Mouse (Mus musculus) heart, embryonic 11.5 days (tissue): Measurements from ENCODE around the gene Slc25a39. TPM values are rescaled to one million over a fixed set of nuclear protein-coding genes. Genes with fewer than 3 reads are reported as not detected.
A peak's percentile ranks its signal among the peaks of the same experiment; 100 is the strongest.
"Not testable (repeated sequence)": the region's sequence is repeated elsewhere in the genome, so short reads cannot be mapped to it uniquely, and the experiment has no call there.

Source experiments
- ATAC-seq: fragments of 200-750 bp; cut with Nextera tagmentation; replicated peaks from 2 replicates; pipeline ENCODE4 v1.8.0; 2017; ENCODE audit warnings: moderate library complexity; ENCODE audit not compliant: insufficient number of reproducible peaks, low FRiP score, low TSS enrichment
- H3K27ac ChIP-seq: fragments of 300-500 bp; sonication (generic); 2 replicates; pipeline ENCODE4 v1.5.1; 2014; ENCODE audit warnings: mild to moderate bottlenecking, low read depth, low read length
- H3K27me3 ChIP-seq: fragments of 300-500 bp; sonication (generic); 2 replicates; pipeline ENCODE4 v1.6.1; 2014; ENCODE audit warnings: mild to moderate bottlenecking, low read length, mixed read lengths; ENCODE audit not compliant: control insufficient read depth, insufficient read depth
- H3K36me3 ChIP-seq: fragments of 300-500 bp; sonication (generic); 2 replicates; pipeline ENCODE4 v1.6.1; 2014; ENCODE audit warnings: mild to moderate bottlenecking, low read length, moderate library complexity, mixed read lengths; ENCODE audit not compliant: control insufficient read depth, insufficient read depth
- H3K4me1 ChIP-seq: fragments of 300-500 bp; sonication (generic); 2 replicates; pipeline ENCODE4 v1.6.1; 2014; ENCODE audit warnings: low read length; ENCODE audit not compliant: control insufficient read depth, insufficient read depth
- H3K4me2 ChIP-seq: fragments of 300-500 bp; sonication (generic); 2 replicates; pipeline ENCODE4 v1.6.1; 2014; ENCODE audit warnings: mild to moderate bottlenecking, moderate library complexity
- H3K4me3 ChIP-seq: fragments of 300-500 bp; sonication (generic); 2 replicates; pipeline ENCODE4 v1.5.1; 2014; ENCODE audit warnings: low read depth, low read length
- H3K9ac ChIP-seq: fragments of 300-500 bp; sonication (generic); 2 replicates; pipeline ENCODE4 v1.6.1; 2014; ENCODE audit warnings: mild to moderate bottlenecking, low read depth, low read length, moderate library complexity
- H3K9me3 ChIP-seq: fragments of 300-500 bp; sonication (generic); replicated peaks from 2 replicates; pipeline ENCODE4 v1.6.1; 2016; ENCODE audit warnings: low read length; ENCODE audit not compliant: control insufficient read depth
- WGBS: fragments of 180-500 bp; shearing (Covaris S2); extraction: QIAGEN DNeasy Blood & Tissue Kit; methylation state at CpG from one replicate; pipeline ENCODE4 v1.1.7; 2014; ENCODE audit not compliant: insufficient replicate concordance; 5-methylcytosine and 5-hydroxymethylcytosine counted together
- polyA plus RNA-seq: library from polyadenylated mRNA; unstranded; fragments of >200 nt; fragmentation: Nextera tagmentation; extraction: Ambion mirVana; gene quantifications from 2 replicates; pipeline ENCODE4 v1.2.1, GENCODE M21; 2014

The Slc25a39 gene
- polyA plus RNA-seq, 1 experiment from 2014 or later, result 274 TPM

GRCm38 (mm10) chr11:102411061-102411460 is 3.3 kb upstream of the Slc25a39 start:
- Histone ChIP-seq H3K4me1 (peaks cover 6% of the 10 kb centered on the region), H3K9ac (no peak overlapping the region), H3K27ac (no peak overlapping the region), H3K9me3 (no peaks in the 10 kb centered on the region), H3K4me3 (no peak overlapping the region), H3K36me3 (no peaks in the 10 kb centered on the region), H3K4me2 (no peak overlapping the region), H3K27me3 (no peaks in the 10 kb centered on the region)
- 73% methylated on average over 3 of the region's 3 CpGs for WGBS
- ATAC-seq, result no peak

- H3K36me3 ChIP-seq, H3K9me3 ChIP-seq, H3K9ac ChIP-seq, H3K27me3 ChIP-seq, H3K4me2 ChIP-seq, ATAC-seq, H3K27ac ChIP-seq, H3K4me3 ChIP-seq: not testable (repeated sequence)
- 94% methylated on average over 3 of the region's 3 CpGs for WGBS
- peaks cover 11% of the 10 kb centered on the region for H3K4me1 ChIP-seq
Measured at GRCm38 (mm10) chr11:102410345-102410744, 2.6 kb upstream of the Slc25a39 start.

- Histone ChIP-seq H3K4me3 (no peak overlapping the region), H3K4me2 (peak overlapping the region; percentile 2; the same call in 1 of the 2 replicates), H3K27ac (no peak overlapping the region), H3K36me3 (no peaks in the 10 kb centered on the region), H3K4me1 (peaks cover 11% of the 10 kb centered on the region), H3K27me3 (no peaks in the 10 kb centered on the region), H3K9ac (no peak overlapping the region), H3K9me3 (no peaks in the 10 kb centered on the region)
- ATAC-seq, result no peak
- WGBS, result 71% methylated on average over 3 of the region's 3 CpGs
Measured at GRCm38 (mm10) chr11:102409795-102410330, 2.1 kb upstream of the Slc25a39 start.

- 36% methylated on average over 14 of the region's 15 CpGs for WGBS
- peak overlapping the region; percentile 54; the same call in 1 of the 2 replicates for H3K9ac ChIP-seq
- H3K4me1 ChIP-seq, result peaks cover 11% of the 10 kb centered on the region
- H3K36me3 ChIP-seq, result peaks cover 2% of the 10 kb centered on the region; the same call in 1 of the 2 replicates
- no peak for ATAC-seq
- no peaks in the 10 kb centered on the region for H3K9me3 ChIP-seq
- H3K27ac ChIP-seq, result peak overlapping the region; percentile 99
- H3K4me2 ChIP-seq, result peak overlapping the region; percentile 90
- no peaks in the 10 kb centered on the region for H3K27me3 ChIP-seq
- peak overlapping the region; percentile 90 for H3K4me3 ChIP-seq
Measured at GRCm38 (mm10) chr11:102408888-102409794, 1.4 kb upstream of the Slc25a39 start.

- Histone ChIP-seq H3K27me3 (no peaks in the 10 kb centered on the region), H3K9ac (peak overlapping the region; percentile 95), H3K36me3 (peaks cover 8% of the 10 kb centered on the region), H3K4me3 (peak overlapping the region; percentile 90), H3K4me1 (peaks cover 11% of the 10 kb centered on the region), H3K27ac (peak overlapping the region; percentile 99), H3K4me2 (peak overlapping the region; percentile 90), H3K9me3 (no peaks in the 10 kb centered on the region)
- ATAC-seq, result peak; percentile 89
- WGBS, result under 1% methylated on average over 32 of the region's 32 CpGs
Measured at GRCm38 (mm10) chr11:102408344-102408876, 664 bp upstream of the Slc25a39 start.

GRCm38 (mm10) chr11:102406900-102407833 is 579 bp downstream of the Slc25a39 start:
- under 1% methylated on average over 83 of the region's 85 CpGs for WGBS
- Histone ChIP-seq H3K4me2 (peak overlapping the region; percentile 90), H3K9me3 (no peaks in the 10 kb centered on the region), H3K36me3 (peaks cover 17% of the 10 kb centered on the region), H3K27me3 (peaks cover 6% of the 10 kb centered on the region), H3K4me1 (peaks cover 11% of the 10 kb centered on the region), H3K9ac (peak overlapping the region; percentile 95), H3K27ac (peak overlapping the region; percentile 99), H3K4me3 (peak overlapping the region; percentile 90)
- peak; percentile 80 for ATAC-seq

- peak overlapping the region; percentile 90 for H3K4me3 ChIP-seq
- H3K27ac ChIP-seq, result peak overlapping the region; percentile 99; the same call in 1 of the 2 replicates
- peak overlapping the region; percentile 95 for H3K9ac ChIP-seq
- H3K9me3 ChIP-seq, result no peaks in the 10 kb centered on the region
- peak overlapping the region; percentile 90 for H3K4me2 ChIP-seq
- WGBS, result 7% methylated on average over 3 of the region's 3 CpGs
- ATAC-seq, result no peak
- peaks cover 10% of the 10 kb centered on the region for H3K27me3 ChIP-seq
- peaks cover 17% of the 10 kb centered on the region for H3K36me3 ChIP-seq
- peaks cover 11% of the 10 kb centered on the region for H3K4me1 ChIP-seq
Measured at GRCm38 (mm10) chr11:102406401-102406800, 1.3 kb downstream of the Slc25a39 start.
